Mouse (Mus musculus) retina, embryonic 14.5 days (tissue): ENCODE results near the gene Map2k3.

Source experiments
- DNase-seq: peaks from one replicate; pipeline ENCODE4 v3.0.0-alpha.2; 2015; ENCODE audit warnings: low spot score

Gene Map2k3

GRCm38 (mm10) chr11:60955621-60956383 is 24.0 kb downstream of the Map2k3 start:
- DNase-seq = no peak

GRCm38 (mm10) chr11:60958948-60959347 is 27.1 kb downstream of the Map2k3 start:
- no peak for DNase-seq

GRCm38 (mm10) chr11:60961176-60961575 is 29.3 kb downstream of the Map2k3 start:
- DNase-seq = no peak

GRCm38 (mm10) chr11:60962709-60963108 is 30.9 kb downstream of the Map2k3 start:
- no peak for DNase-seq

GRCm38 (mm10) chr11:60966974-60967373 is 35.1 kb downstream of the Map2k3 start:
- peak; percentile 49 for DNase-seq

GRCm38 (mm10) chr11:60975097-60975496 is 43.3 kb downstream of the Map2k3 start:
- no peak for DNase-seq

GRCm38 (mm10) chr11:60976234-60976633 is 44.4 kb downstream of the Map2k3 start:
- no peak for DNase-seq

- peak; percentile 60 for DNase-seq
Observed at GRCm38 (mm10) chr11:60976742-60977141, 44.9 kb downstream of the Map2k3 start.

- no peak for DNase-seq
Observed at GRCm38 (mm10) chr11:60977153-60977552, 45.3 kb downstream of the Map2k3 start.

- no peak for DNase-seq
Observed at GRCm38 (mm10) chr11:60978658-60979057, 46.8 kb downstream of the Map2k3 start.

GRCm38 (mm10) chr11:60979788-60980187 is 48.0 kb downstream of the Map2k3 start:
- no peak for DNase-seq

GRCm38 (mm10) chr11:60981693-60982486 is 50.1 kb downstream of the Map2k3 start:
- DNase-seq = no peak

GRCm38 (mm10) chr11:60984912-60985558 is 53.2 kb downstream of the Map2k3 start:
- no peak for DNase-seq

- DNase-seq = no peak
Observed at GRCm38 (mm10) chr11:60990428-60990827, 58.6 kb downstream of the Map2k3 start.
